ENCODE assay signal across 8 mouse cellular contexts in the genomic region with DNA sequence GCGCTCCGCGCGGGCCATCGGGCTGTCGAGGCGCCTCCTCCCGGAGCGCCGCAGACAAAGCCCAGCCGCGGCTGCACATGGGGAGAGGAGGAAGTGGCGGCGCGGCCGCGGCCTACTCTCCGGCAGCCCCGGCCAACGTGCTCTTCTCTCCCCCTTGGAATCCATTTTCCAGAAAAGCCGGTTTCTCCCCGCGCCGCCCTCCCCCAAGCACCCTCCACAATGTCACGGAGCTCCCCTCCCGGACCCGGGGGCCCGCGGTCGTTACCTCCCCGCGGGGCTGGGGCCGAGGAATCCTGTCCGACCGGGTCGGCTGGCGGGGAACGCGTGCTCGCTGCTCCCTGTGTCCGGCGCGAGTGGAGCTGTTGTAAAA. TPM values are rescaled to one million over a fixed set of nuclear protein-coding genes. Genes with fewer than 3 reads are reported as not detected.
DNase-seq lines count a peak whose midpoint lies in the region; ATAC-seq and TF ChIP-seq lines count a peak whose summit lies in the region.

No protein-coding gene starts in this region.

- H3K79me2 ChIP-seq in heart, adult 2 months (replicated peaks; ENCODE audit: control insufficient read depth, insufficient read depth, low read length): no peaks in the 10 kb centered on the region

- H3K27ac ChIP-seq in heart, adult 2 months: peak overlapping the region; percentile 99
- peak overlapping the region; percentile 99 for H3K27ac ChIP-seq in kidney, embryonic 15.5 days
- H3K27ac ChIP-seq in liver, embryonic 16.5 days (ENCODE audit: low read length): peak overlapping the region; percentile 91
- H3K27ac ChIP-seq in neural tube, embryonic 13.5 days (replicated peaks): peak overlapping the region; percentile 100

- peak overlapping the region; percentile 80 for H3K4me3 ChIP-seq in heart, adult 2 months
- peak overlapping the region; percentile 100 for H3K4me3 ChIP-seq in kidney, embryonic 15.5 days (replicated peaks)
- peak overlapping the region; percentile 96 for H3K4me3 ChIP-seq in liver, embryonic 16.5 days (ENCODE audit: low read depth, low read length)
- peak overlapping the region; percentile 94 for H3K4me3 ChIP-seq in neural tube, embryonic 13.5 days

- intact Hi-C loops in heart, adult 2 months (cut with DNase I): loop anchor here (2.0 kb wide), 2 partner anchors 43 to 65 kb away; a partner anchor contains a TSS
- intact Hi-C loops in heart, postnatal 25 days (cut with DNase I): loop anchor here (2.0 kb wide), 3 partner anchors 41 to 65 kb away; no protein-coding TSS in a partner anchor

- peak; percentile 70 to 72 for DNase-seq in heart, adult 2 months
- no peak for DNase-seq in heart, postnatal 25 days (ENCODE audit: low spot score)
- DNase-seq in cerebellum, postnatal 25 days: peak; percentile 63 to 78
- DNase-seq in heart, adult 9 months (ENCODE audit: low spot score in 2 of 2): peak; percentile 37 to 50
- peak; percentile 63 to 68 for DNase-seq in thymus, postnatal 36 days

- TF ChIP-seq CTCF in heart, adult 2 months (IDR thresholded peaks at IDR 0.05): no peak

- H3K9ac ChIP-seq in heart, adult 2 months (ENCODE audit: low read depth, low read length): peak overlapping the region; percentile 89
- H3K9ac ChIP-seq in kidney, embryonic 15.5 days: peak overlapping the region; percentile 99
- peak overlapping the region; percentile 92 for H3K9ac ChIP-seq in liver, embryonic 16.5 days (ENCODE audit: low read depth, low read length)
- H3K9ac ChIP-seq in neural tube, embryonic 13.5 days: peak overlapping the region; percentile 99

- peak; percentile 22 for ATAC-seq in kidney, embryonic 15.5 days (replicated peaks; ENCODE audit: low FRiP score)
- no peak for ATAC-seq in liver, embryonic 16.5 days (ENCODE audit: low read depth)
- ATAC-seq in neural tube, embryonic 13.5 days (ENCODE audit: low read depth): peak; percentile 27; the same call in 1 of the 2 replicates

- H3K4me2 ChIP-seq in kidney, embryonic 15.5 days: peak overlapping the region; percentile 72
- peak overlapping the region; percentile 97 for H3K4me2 ChIP-seq in liver, embryonic 16.5 days (ENCODE audit: low read depth, low read length)
- peak overlapping the region; percentile 89 for H3K4me2 ChIP-seq in neural tube, embryonic 13.5 days

- peaks cover 1% of the 10 kb centered on the region for H3K4me1 ChIP-seq in heart, adult 2 months (ENCODE audit: control insufficient read depth, insufficient read depth, low read length)
- peaks cover 15% of the 10 kb centered on the region for H3K4me1 ChIP-seq in kidney, embryonic 15.5 days
- peaks cover 17% of the 10 kb centered on the region for H3K4me1 ChIP-seq in liver, embryonic 16.5 days (ENCODE audit: control insufficient read depth, low read depth, low read length)
- H3K4me1 ChIP-seq in neural tube, embryonic 13.5 days (replicated peaks): peaks cover 37% of the 10 kb centered on the region

- no peak for TF ChIP-seq EP300 in heart, adult 2 months (IDR thresholded peaks at IDR 0.05; ENCODE audit: insufficient read depth, low read depth, low read length)

- H3K9me3 ChIP-seq in kidney, embryonic 15.5 days (replicated peaks): no peaks in the 10 kb centered on the region
- H3K9me3 ChIP-seq in liver, embryonic 16.5 days (replicated peaks; ENCODE audit: control insufficient read depth, low read length): no peaks in the 10 kb centered on the region
- H3K9me3 ChIP-seq in neural tube, embryonic 13.5 days: no peaks in the 10 kb centered on the region

- peaks cover 16% of the 10 kb centered on the region for H3K36me3 ChIP-seq in heart, adult 2 months (ENCODE audit: control insufficient read depth, insufficient read depth, low read length)
- peaks cover 11% of the 10 kb centered on the region for H3K36me3 ChIP-seq in kidney, embryonic 15.5 days
- H3K36me3 ChIP-seq in liver, embryonic 16.5 days (ENCODE audit: control insufficient read depth, insufficient read depth): peaks cover 4% of the 10 kb centered on the region
- peaks cover 8% of the 10 kb centered on the region for H3K36me3 ChIP-seq in neural tube, embryonic 13.5 days

- no peak for TF ChIP-seq POLR2A in heart, adult 2 months (IDR thresholded peaks at IDR 0.05; ENCODE audit: insufficient read depth, low read depth, low read length)

- H3K27me3 ChIP-seq in heart, adult 2 months (ENCODE audit: control insufficient read depth, insufficient read depth, low read length): no peaks in the 10 kb centered on the region
- H3K27me3 ChIP-seq in kidney, embryonic 15.5 days: no peaks in the 10 kb centered on the region
- H3K27me3 ChIP-seq in liver, embryonic 16.5 days (ENCODE audit: control insufficient read depth, insufficient read depth, low read depth, low read length): peaks cover 5% of the 10 kb centered on the region; the same call in 1 of the 2 replicates
- no peaks in the 10 kb centered on the region for H3K27me3 ChIP-seq in neural tube, embryonic 13.5 days

- 0% methylated on average over 33 of the region's 43 CpGs for WGBS in heart, adult 2 months
- under 1% methylated on average over 32 of the region's 43 CpGs for WGBS in kidney, embryonic 15.5 days
- WGBS in liver, embryonic 16.5 days (ENCODE audit: insufficient replicate concordance): 0% methylated on average over 32 of the region's 43 CpGs
- under 1% methylated on average over 36 of the region's 43 CpGs for WGBS in neural tube, embryonic 13.5 days

RNA-seq across cellular contexts. Expression of a gene that starts 0.6 kb away (rescaled TPM):
- total RNA-seq in heart, adult 2 months (2021): 10 to 100 TPM; 60.8 to 64.6 TPM
- polyA plus RNA-seq in heart, adult 2 months (2012; rRNA removed): 6.6 and 14.3 TPM in 2 replicates
- total RNA-seq in heart, postnatal 25 days (2021): 10 to 100 TPM; 53.0 to 64.1 TPM
- polyA plus RNA-seq in kidney, embryonic 15.5 days (2015; fragmentation: Nextera tagmentation; extraction: Ambion mirVana): 103 and 110 TPM in 2 replicates
- 26.1 and 27.0 TPM in 2 replicates for polyA plus RNA-seq in liver, embryonic 16.5 days (2015; fragmentation: Nextera tagmentation; extraction: Ambion mirVana)
- 76.1 and 85.3 TPM in 2 replicates for polyA plus RNA-seq in neural tube, embryonic 13.5 days (2015; fragmentation: Nextera tagmentation; extraction: Ambion mirVana)

RNA-seq across cellular contexts. Expression of a gene that starts 25.4 kb away (rescaled TPM):
- total RNA-seq in heart, adult 2 months (2021): under 1 TPM in 1 of 2 experiments, not detected in 1; 0.78 TPM
- polyA plus RNA-seq in heart, adult 2 months (2012; rRNA removed): 0.23 TPM in 1 of 2 replicates, not detected in the other
- not detected for total RNA-seq in heart, postnatal 25 days (2021)
- polyA plus RNA-seq in kidney, embryonic 15.5 days (2015; fragmentation: Nextera tagmentation; extraction: Ambion mirVana): 0.23 and 0.45 TPM in 2 replicates
- 0.18 TPM in 1 of 2 replicates, not detected in the other for polyA plus RNA-seq in liver, embryonic 16.5 days (2015; fragmentation: Nextera tagmentation; extraction: Ambion mirVana)
- 1.5 TPM in 1 of 2 replicates, not detected in the other for polyA plus RNA-seq in neural tube, embryonic 13.5 days (2015; fragmentation: Nextera tagmentation; extraction: Ambion mirVana)

RNA-seq across cellular contexts. Expression of a gene that starts 43.0 kb away (rescaled TPM):
- 10 to 100 TPM; 21.0 to 22.8 TPM for total RNA-seq in heart, adult 2 months (2021)
- polyA plus RNA-seq in heart, adult 2 months (2012; rRNA removed): 9.2 and 17.3 TPM in 2 replicates
- total RNA-seq in heart, postnatal 25 days (2021): 10 to 100 TPM; 24.5 to 25.6 TPM
- polyA plus RNA-seq in kidney, embryonic 15.5 days (2015; fragmentation: Nextera tagmentation; extraction: Ambion mirVana): 26.8 and 30.0 TPM in 2 replicates
- 12.3 and 12.8 TPM in 2 replicates for polyA plus RNA-seq in liver, embryonic 16.5 days (2015; fragmentation: Nextera tagmentation; extraction: Ambion mirVana)
- polyA plus RNA-seq in neural tube, embryonic 13.5 days (2015; fragmentation: Nextera tagmentation; extraction: Ambion mirVana): 26.6 and 28.1 TPM in 2 replicates
